Mouse (Mus musculus) megakaryocyte, embryonic 14.5 days (primary cell): ENCODE measurements around the gene Poldip3.

Experiments used
- FLI1 ChIP-seq: IDR thresholded peaks from 2 replicates; pipeline ENCODE4 v1.6.1; 2012; ENCODE audit warnings: low read length, inconsistent platforms, mixed read lengths
- GATA1 ChIP-seq: IDR thresholded peaks from 3 replicates; pipeline ENCODE4 v1.6.1; 2012; ENCODE audit warnings: mixed read lengths, low read length, inconsistent platforms, borderline replicate concordance

- TF ChIP-seq GATA1, result no peak
- TF ChIP-seq FLI1, result no peak
These were observed 60.4 kb downstream of the Poldip3 start for GRCm38 (mm10) chr15:83088495-83089428.
